Mouse (Mus musculus): ENCODE data around the gene Esrrb.
A peak's percentile ranks its signal among the peaks of the same experiment; 100 is the strongest.

Esrrb gene

GRCm38 (mm10) chr12:86360696-86361631 is at the start of gene Esrrb:
Gene Esrrb (plus strand): TSS chr12:86361117.
- DNase-seq (ENCODE audit: low spot score in 2 of 2) = no peak

GRCm38 (mm10) chr12:86320629-86321028 is 40.3 kb upstream of the Esrrb start:
- DNase-seq (ENCODE audit: low spot score in 2 of 2) = no peak

GRCm38 (mm10) chr12:86324297-86324696 is 36.6 kb upstream of the Esrrb start:
- DNase-seq (ENCODE audit: low spot score in 2 of 2) = no peak

- no peak for DNase-seq (ENCODE audit: low spot score in 2 of 2)
Observed at GRCm38 (mm10) chr12:86329813-86330212, 31.1 kb upstream of the Esrrb start.

GRCm38 (mm10) chr12:86330684-86331083 is 30.2 kb upstream of the Esrrb start:
- DNase-seq (ENCODE audit: low spot score in 2 of 2) = no peak

GRCm38 (mm10) chr12:86331248-86331647 is 29.7 kb upstream of the Esrrb start:
- no peak for DNase-seq (ENCODE audit: low spot score in 2 of 2)

- no peak for DNase-seq (ENCODE audit: low spot score in 2 of 2)
Observed at GRCm38 (mm10) chr12:86336209-86336608, 24.7 kb upstream of the Esrrb start.

GRCm38 (mm10) chr12:86336887-86337286 is 24.0 kb upstream of the Esrrb start:
- no peak for DNase-seq (ENCODE audit: low spot score in 2 of 2)

- DNase-seq (ENCODE audit: low spot score in 2 of 2) = no peak
Observed at GRCm38 (mm10) chr12:86349477-86349876, 11.4 kb upstream of the Esrrb start.

- DNase-seq (ENCODE audit: low spot score in 2 of 2) = no peak
Observed at GRCm38 (mm10) chr12:86359406-86359805, 1.5 kb upstream of the Esrrb start.

- no peak for DNase-seq (ENCODE audit: low spot score in 2 of 2)
Observed at GRCm38 (mm10) chr12:86359873-86360272, 1.0 kb upstream of the Esrrb start.

GRCm38 (mm10) chr12:86364285-86364684 is 3.4 kb downstream of the Esrrb start:
- no peak for DNase-seq (ENCODE audit: low spot score in 2 of 2)

- DNase-seq (ENCODE audit: low spot score in 2 of 2) = no peak
Observed at GRCm38 (mm10) chr12:86364756-86365155, 3.8 kb downstream of the Esrrb start.

- DNase-seq (ENCODE audit: low spot score in 2 of 2) = no peak
Observed at GRCm38 (mm10) chr12:86370611-86371383, 9.9 kb downstream of the Esrrb start.

GRCm38 (mm10) chr12:86374286-86374685 is 13.4 kb downstream of the Esrrb start:
- no peak for DNase-seq (ENCODE audit: low spot score in 2 of 2)

- no peak for DNase-seq (ENCODE audit: low spot score in 2 of 2)
Observed at GRCm38 (mm10) chr12:86379672-86380213, 18.8 kb downstream of the Esrrb start.

- no peak for DNase-seq (ENCODE audit: low spot score in 2 of 2)
Observed at GRCm38 (mm10) chr12:86383803-86384202, 22.9 kb downstream of the Esrrb start.

GRCm38 (mm10) chr12:86387671-86388270 is 26.9 kb downstream of the Esrrb start:
- no peak for DNase-seq (ENCODE audit: low spot score in 2 of 2)

- DNase-seq (ENCODE audit: low spot score in 2 of 2) = no peak
Observed at GRCm38 (mm10) chr12:86394773-86395172, 33.9 kb downstream of the Esrrb start.

GRCm38 (mm10) chr12:86395326-86395725 is 34.4 kb downstream of the Esrrb start:
- no peak for DNase-seq (ENCODE audit: low spot score in 2 of 2)

- DNase-seq (ENCODE audit: low spot score in 2 of 2) = no peak
Observed at GRCm38 (mm10) chr12:86398762-86399161, 37.8 kb downstream of the Esrrb start.

GRCm38 (mm10) chr12:86402718-86403117 is 41.8 kb downstream of the Esrrb start:
- DNase-seq (ENCODE audit: low spot score in 2 of 2) = peak; percentile 21 to 43
